ENCODE assay signal across 9 mouse cellular contexts in the genomic region with DNA sequence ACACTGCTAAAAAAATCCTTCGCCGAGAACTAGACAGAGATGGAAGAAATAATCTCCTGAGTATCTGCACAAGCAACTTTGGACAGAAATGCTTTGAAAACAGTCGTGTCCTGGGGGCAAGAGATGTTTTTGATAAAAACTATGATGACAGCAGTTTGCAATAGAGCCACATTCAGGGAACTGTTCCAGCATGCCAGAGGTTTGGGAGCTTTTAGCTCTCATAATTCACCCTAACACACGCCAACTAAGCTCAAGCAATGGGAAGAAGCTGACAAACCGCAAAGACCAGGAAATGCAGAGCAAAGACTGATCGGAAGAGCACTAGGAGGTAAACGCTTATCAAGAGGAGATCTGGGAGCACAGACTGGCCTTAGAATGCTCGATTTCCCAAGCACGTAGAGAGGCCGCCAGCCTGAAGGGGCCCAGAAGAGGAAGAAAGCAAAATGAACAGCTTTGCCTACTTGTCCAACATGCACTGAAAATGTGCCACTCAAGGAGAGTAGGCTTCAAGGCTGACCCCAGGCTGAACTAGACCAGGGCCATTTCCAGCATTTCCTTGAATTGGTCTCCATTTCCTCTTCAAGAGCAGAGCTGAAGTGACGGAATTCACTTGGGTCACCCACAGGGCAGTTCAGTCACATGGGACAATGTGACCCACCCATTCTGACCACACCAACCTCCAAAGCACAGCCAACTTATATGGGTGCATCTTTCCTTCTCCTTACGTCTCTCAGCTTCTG.
DNase-seq lines count a peak whose midpoint lies in the region.
"Had no signal": no experiment of that assay in that cellular context is flagged by ENCODE, and none has a peak within 500 bp of the region (broad histone marks: within the 10 kb centered on the region; RNA-seq: fewer than 3 reads in every experiment).

No protein-coding gene starts in this region.

- peak; percentile 95 for DNase-seq in heart, adult 11 months
- DNase-seq in heart, postnatal 25 days (ENCODE audit: low spot score): no peak
- peak; percentile 50 for DNase-seq in fat pad, adult 2 months (ENCODE audit: extremely low read depth, low read depth, low spot score)
- peak; percentile 52 for DNase-seq in kidney, postnatal 10 days
- DNase-seq in lung, postnatal 25 days (ENCODE audit: low spot score): peak; percentile 50
- DNase-seq in frontal cortex, postnatal 14 days (ENCODE audit: low spot score in 2 of 2): no peak
- no peak for DNase-seq in spleen, postnatal 36 days (ENCODE audit: low spot score in 2 of 2)
- DNase-seq in forebrain, embryonic 10.5 days (ENCODE audit: extremely low spot score, low spot score): no peak
- DNase-seq: gastrocnemius, postnatal 10 days had no signal

- H3K4me3 ChIP-seq in forebrain, embryonic 10.5 days: no peak overlapping the region

- WGBS in forebrain, embryonic 10.5 days: 85% methylated on average over 12 of the region's 12 CpGs

- peaks cover 2% of the 10 kb centered on the region for H3K4me1 ChIP-seq in forebrain, embryonic 10.5 days

- intact Hi-C loops in heart, postnatal 25 days (cut with DNase I): loop anchor here (5.0 to 10.0 kb wide), 3 partner anchors 252 to 537 kb away; no protein-coding TSS in a partner anchor

- no peaks in the 10 kb centered on the region for H3K27me3 ChIP-seq in forebrain, embryonic 10.5 days (ENCODE audit: poor library complexity, severe bottlenecking)

- no peaks in the 10 kb centered on the region for H3K9me3 ChIP-seq in forebrain, embryonic 10.5 days

- H3K36me3 ChIP-seq in forebrain, embryonic 10.5 days (replicated peaks): no peaks in the 10 kb centered on the region

- H3K27ac ChIP-seq in forebrain, embryonic 10.5 days: no peak overlapping the region

Comparison
In these comparisons a context has a peak if more than half of its experiments do, and no peak if none do; other contexts are left out.
1. DNase-seq: peak in heart, adult 11 months (single experiment), fat pad, adult 2 months (single experiment), kidney, postnatal 10 days (single experiment) and lung, postnatal 25 days (single experiment); none in heart, postnatal 25 days (single experiment), frontal cortex, postnatal 14 days (0 of 2), spleen, postnatal 36 days (0 of 2) and forebrain, embryonic 10.5 days (single experiment).